Mouse (Mus musculus): ENCODE results near the gene Mgat3.

- TF ChIP-seq CTCF (IDR thresholded peaks at IDR 0.05; ENCODE audit: low read depth), result no peak
- no peak for TF ChIP-seq EP300 (IDR thresholded peaks at IDR 0.05; ENCODE audit: low read depth)
Measured at GRCm38 (mm10) chr15:80219211-80219610, 45.7 kb downstream of the Mgat3 start.
